9 mouse cellular contexts compared by ENCODE assay signal in the genomic region with DNA sequence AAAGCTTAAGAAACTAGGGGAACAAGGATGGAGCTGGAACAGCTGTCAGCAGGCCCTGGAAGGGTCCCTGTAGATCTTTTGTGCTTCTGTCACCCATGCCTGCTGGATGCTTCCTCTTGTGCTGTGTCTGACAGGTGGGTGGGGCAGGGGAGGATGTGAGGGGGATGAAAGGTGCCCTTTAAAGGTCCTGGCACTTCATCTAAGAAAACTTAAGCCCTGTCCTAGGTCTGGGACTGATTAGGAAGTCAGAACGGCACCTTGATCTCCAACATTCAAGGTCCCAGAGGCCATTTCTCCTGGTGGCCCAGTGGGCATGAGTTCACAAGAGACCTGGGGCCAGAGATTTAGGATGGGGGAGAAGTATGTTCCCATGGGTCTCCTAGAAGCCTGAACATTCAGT. TPM values are rescaled to one million over a fixed set of nuclear protein-coding genes. Genes with fewer than 3 reads are reported as not detected.
DNase-seq lines count a peak whose midpoint lies in the region; ATAC-seq and TF ChIP-seq lines count a peak whose summit lies in the region.
"Had no signal": no experiment of that assay in that cellular context is flagged by ENCODE, and none has a peak within 500 bp of the region (broad histone marks: within the 10 kb centered on the region; RNA-seq: fewer than 3 reads in every experiment).

Lrrc55 (minus strand) TSS at position 297 of the 400 bp plus-strand sequence.

- H3K27ac ChIP-seq in left cerebral cortex, adult 2 months, result peak within 1 kb of the TSS; percentile 75
- peak within 1 kb of the TSS; percentile 53 for H3K27ac ChIP-seq in forebrain, embryonic 10.5 days
- H3K27ac ChIP-seq in neural tube, embryonic 15.5 days (replicated peaks), result peak within 1 kb of the TSS; percentile 78

- peak within 1 kb of the TSS; percentile 49 for H3K9ac ChIP-seq in neural tube, embryonic 15.5 days (replicated peaks)

- no peaks in the 10 kb centered on the region for H3K9me3 ChIP-seq in forebrain, embryonic 10.5 days
- no peaks in the 10 kb centered on the region for H3K9me3 ChIP-seq in neural tube, embryonic 15.5 days (replicated peaks)

- no peaks in the 10 kb centered on the region for H3K36me3 ChIP-seq in forebrain, embryonic 10.5 days (replicated peaks)
- 0 out of 2 replicates have a peak, but pooled peaks cover under 1% of the 10 kb centered on the region for H3K36me3 ChIP-seq in neural tube, embryonic 15.5 days

- TF ChIP-seq CTCF in left cerebral cortex, adult 2 months (IDR thresholded peaks at IDR 0.05), result no peak

- H3K4me2 ChIP-seq in neural tube, embryonic 15.5 days, result peak within 1 kb of the TSS; percentile 58

- peaks cover 15% of the 10 kb centered on the region for H3K4me1 ChIP-seq in forebrain, embryonic 10.5 days
- H3K4me1 ChIP-seq in neural tube, embryonic 15.5 days, result peaks cover 10% of the 10 kb centered on the region

- intact Hi-C loops in left cerebral cortex, adult 2 months (cut with DNase I), result loop anchor here (5.0 kb wide), 1 partner anchor 50 kb away; no protein-coding TSS in a partner anchor

- H3K4me3 ChIP-seq in left cerebral cortex, adult 2 months, result peak within 1 kb of the TSS; percentile 49
- H3K4me3 ChIP-seq in forebrain, embryonic 10.5 days, result peak within 1 kb of the TSS; percentile 52
- H3K4me3 ChIP-seq in neural tube, embryonic 15.5 days (replicated peaks), result peak within 1 kb of the TSS; percentile 45
- H3K4me3 ChIP-seq: myocyte had no signal

- ATAC-seq in neural tube, embryonic 15.5 days (ENCODE audit: low FRiP score), result no peak

- DNase-seq in left cerebral cortex, adult 2 months (ENCODE audit: extremely low spot score in 1 of 2, low spot score in 2 of 2), result no peak
- DNase-seq in left cerebral cortex, adult 11 months (ENCODE audit: low spot score), result no peak
- no peak for DNase-seq in forebrain, embryonic 10.5 days (ENCODE audit: extremely low spot score, low spot score)
- no peak for DNase-seq in layer of hippocampus, postnatal 25 days (ENCODE audit: extremely low spot score in 1 of 2, low spot score in 1 of 2)
- DNase-seq in urinary bladder, postnatal 25 days (ENCODE audit: low spot score), result no peak
- DNase-seq in gastrocnemius, adult 18-20 months (ENCODE audit: low spot score), result no peak
- no peak for DNase-seq in MN1 (ENCODE audit: low spot score)

- peaks cover 29% of the 10 kb centered on the region for H3K27me3 ChIP-seq in forebrain, embryonic 10.5 days (ENCODE audit: poor library complexity, severe bottlenecking)
- no peaks in the 10 kb centered on the region for H3K27me3 ChIP-seq in neural tube, embryonic 15.5 days (replicated peaks)

- WGBS in forebrain, embryonic 10.5 days, result 74% methylated on average over 1 of the region's 1 CpGs
- 88% methylated on average over 1 of the region's 1 CpGs for WGBS in neural tube, embryonic 15.5 days

RNA-seq across cellular contexts. Expression of gene Lrrc55, which starts in this region (rescaled TPM):
- total RNA-seq in left cerebral cortex, adult 2 months (2021), result 10 to 100 TPM; 32.8 to 36.5 TPM
- polyA plus RNA-seq in forebrain, embryonic 10.5 days (2016; fragmentation: Nextera tagmentation; extraction: Ambion mirVana), result 0.30 and 0.47 TPM in 2 replicates
- total RNA-seq in layer of hippocampus, postnatal 25 days (2021), result 10 to 100 TPM; 15.0 to 19.1 TPM
- 9.5 and 9.6 TPM in 2 replicates for polyA plus RNA-seq in neural tube, embryonic 15.5 days (2015; fragmentation: Nextera tagmentation; extraction: Ambion mirVana)
- total RNA-seq in gastrocnemius, adult 18-20 months (2021), result under 1 TPM; 0.23 to 0.71 TPM

Comparison
In these comparisons a context has a peak if more than half of its experiments do, and no peak if none do; other contexts are left out.
1. RNA of gene Lrrc55 (total RNA-seq): 32.8 to 36.5 TPM in left cerebral cortex, adult 2 months and 15.0 to 19.1 TPM in layer of hippocampus, postnatal 25 days; 0.23 to 0.71 TPM in gastrocnemius, adult 18-20 months; every median in the first group is over 4 times any median in the second.
2. Peak in every context shown above with its lines, with median percentiles within 50 percentile points of each other: H3K27ac ChIP-seq and H3K4me3 ChIP-seq.